Mouse (Mus musculus): Measurements from ENCODE around the gene Dhrs11. TPM values are rescaled to one million over a fixed set of nuclear protein-coding genes. Genes with fewer than 3 reads are reported as not detected.

Gene Dhrs11
- total RNA-seq, 2 experiments from 2014 or later = 35.4 to 39.2 TPM

DNA sequence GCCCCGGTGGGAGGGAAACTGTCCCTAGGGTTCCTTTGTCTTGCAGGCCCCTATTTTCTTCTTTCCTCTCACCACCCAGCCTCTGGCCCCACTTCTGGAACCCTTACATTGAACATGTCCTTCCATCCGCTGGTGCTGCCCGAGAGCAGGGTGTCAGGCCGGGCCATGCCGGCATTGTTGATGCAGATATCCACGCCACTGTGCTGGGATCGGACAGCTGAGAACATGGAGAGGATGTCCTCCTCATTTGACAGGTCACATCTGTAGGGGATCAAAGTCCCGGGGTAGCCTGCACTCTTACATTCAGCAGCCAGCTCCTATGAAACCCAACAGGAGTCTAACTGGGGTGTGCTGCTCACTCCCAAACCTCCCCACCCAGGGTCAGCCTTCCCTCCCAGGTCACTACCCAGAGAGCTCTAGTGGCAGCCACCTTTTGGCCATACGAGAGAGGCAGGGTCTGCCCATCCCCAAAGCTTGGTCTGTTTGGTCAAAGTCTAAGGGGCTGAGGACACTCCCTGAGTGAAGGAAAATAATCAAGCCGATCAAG, 3.5 kb downstream of the Dhrs11 start:
- DNase-seq (ENCODE audit: low spot score in 2 of 2) = no peak

DNA sequence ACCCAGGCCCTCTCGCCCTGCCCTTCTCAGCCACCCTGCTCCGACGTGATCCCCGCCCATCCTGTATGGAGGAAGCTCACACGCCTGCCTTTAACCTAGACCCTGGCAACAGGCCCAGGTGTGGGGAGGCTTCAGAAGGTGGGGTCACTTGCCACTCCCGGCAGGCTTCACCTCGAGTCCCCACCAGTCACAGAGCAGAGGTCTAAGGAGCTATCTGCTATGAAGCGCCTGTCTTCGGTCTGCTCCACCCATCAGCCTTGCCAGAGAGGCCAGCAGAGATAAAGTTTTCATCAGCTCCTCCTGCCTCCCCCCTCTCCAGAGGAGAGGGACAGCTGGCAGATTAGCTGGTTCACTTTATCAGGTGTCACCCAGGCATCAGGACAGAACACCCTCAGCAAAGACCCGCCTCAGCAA, 5.3 kb downstream of the Dhrs11 start:
- no peak for DNase-seq (ENCODE audit: low spot score in 2 of 2)

DNA sequence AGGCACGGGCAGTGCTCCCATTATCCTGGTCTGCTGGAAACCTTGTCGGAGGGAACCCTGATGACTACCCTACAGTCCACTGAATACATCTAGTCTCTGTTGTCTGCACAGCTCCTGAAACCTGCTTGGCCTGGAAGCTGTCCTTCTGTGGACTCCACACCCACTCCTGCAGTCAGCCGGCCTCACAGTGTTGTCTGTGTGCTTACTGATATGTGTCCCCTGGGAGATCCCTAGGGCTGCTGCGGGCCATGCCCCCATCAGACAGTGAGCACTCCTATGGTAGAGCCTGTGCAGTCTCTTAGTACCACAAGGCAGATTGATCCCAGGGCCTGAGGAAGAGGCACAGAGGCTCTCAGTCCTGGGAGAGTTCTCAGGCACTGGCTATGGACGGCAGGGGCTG, 6.3 kb downstream of the Dhrs11 start:
- no peak for DNase-seq (ENCODE audit: low spot score in 2 of 2)

DNA sequence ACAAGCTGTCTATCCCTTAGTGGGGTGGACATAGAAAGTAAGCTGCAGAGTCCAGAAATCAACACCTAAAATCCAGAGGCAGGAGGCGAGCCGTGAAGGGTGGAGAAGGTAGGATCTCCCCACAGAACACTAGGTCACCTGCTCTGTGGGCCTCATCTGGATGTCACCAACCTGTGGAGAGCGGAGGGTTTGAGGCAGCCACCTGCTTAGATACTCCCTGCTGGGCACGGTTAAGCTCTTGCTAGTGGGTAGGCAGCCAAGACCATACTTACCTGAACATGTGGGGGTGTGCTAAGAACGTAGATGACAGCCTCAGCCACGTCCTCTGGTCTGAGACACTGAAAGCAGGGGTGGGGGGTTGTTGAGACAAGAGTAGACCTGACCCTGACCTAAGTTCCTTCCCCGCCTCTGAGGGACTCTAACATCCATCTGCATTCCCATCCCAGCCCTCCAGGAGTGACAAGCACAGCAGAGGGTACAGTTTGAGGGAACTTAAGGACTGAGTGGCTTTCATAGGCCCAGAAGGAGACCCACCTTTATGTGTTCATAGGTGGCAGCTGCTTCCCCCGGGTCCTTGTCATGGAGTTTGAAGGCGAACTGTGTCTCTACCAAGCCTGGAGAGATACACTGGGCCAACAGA, 7.5 kb downstream of the Dhrs11 start:
- DNase-seq (ENCODE audit: low spot score in 2 of 2) = no peak

DNA sequence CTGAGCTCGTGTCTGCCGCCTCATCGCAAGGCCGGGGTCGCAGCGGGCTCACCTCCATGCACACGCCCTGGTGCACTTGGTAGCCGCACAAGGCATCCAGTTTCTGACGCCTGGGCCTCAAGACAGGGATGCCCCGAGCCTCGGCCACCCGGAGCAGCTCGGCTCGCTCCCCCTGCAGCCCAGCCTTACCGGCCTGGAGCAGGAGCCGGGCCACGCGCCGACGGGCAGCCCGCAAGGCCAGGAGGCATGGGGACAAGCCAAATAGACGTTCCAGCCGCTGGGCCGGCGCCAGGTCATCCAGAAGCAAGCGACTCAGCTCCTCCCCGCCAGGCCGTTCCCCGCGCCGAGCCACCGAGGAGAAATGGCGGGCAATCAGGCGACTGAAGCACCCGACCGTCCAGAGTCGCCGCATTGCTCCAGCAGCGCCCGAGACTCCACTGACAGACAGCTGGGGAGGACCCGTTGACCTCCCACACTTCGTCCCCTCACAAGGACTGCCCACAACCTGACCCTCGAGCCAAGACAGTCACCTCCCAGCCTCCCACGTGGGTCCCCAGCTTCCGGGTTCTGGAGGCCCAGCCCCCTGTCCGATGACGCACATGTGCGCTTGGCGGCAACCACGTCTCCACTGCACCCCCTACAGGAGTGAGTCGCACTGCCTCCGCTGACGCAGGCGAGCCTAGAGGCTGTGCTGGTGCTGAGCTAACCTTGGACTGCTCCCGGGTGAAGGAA, 9.7 kb downstream of the Dhrs11 start, which contains the start of gene Mrm1:
TSS of gene Mrm1 (minus strand) at position 555 of the 732 bp plus-strand sequence.
- DNase-seq (ENCODE audit: low spot score in 2 of 2) = peak; percentile 75 to 93

DNA sequence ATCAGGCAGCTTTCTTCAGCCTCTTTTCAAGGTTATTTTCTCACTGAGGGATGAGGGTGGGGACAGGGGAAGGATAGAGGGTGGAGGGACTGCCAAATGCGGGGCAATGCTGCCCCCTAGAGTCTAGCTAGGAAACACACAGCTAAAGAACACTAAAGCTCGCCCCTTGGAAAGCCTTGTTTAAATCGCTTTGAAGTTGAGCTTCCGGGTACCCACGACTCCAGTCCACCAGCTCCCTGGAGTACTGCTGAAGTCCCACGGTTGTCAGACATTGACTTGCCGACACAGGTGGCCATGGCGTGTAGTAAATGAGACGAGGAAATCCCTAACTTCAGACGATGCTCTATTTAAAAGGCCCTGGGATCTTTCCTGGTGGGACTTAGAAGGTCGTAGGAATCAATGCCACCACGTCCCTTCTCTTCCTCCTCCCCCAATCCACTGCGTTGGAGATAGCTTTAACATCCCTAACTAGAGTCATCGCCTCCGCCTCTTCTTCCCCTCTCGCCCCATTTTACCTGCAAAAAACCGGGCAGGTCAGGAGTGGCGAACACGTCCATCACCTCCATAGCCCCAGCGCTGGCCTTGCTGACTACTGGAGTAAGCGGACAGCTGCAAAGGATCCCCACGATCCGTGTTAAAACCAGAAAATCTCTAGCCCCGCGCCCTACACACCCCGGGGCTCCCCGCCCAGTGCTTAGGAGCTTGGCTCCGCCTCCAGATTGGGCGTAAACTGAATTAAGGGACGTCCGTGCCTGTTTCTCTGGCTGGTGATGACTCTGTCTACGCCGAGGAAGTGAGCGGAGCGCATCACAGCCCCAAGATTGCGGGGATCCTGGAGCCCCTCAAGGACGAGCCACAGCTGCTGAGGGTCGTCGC, 10.5 kb downstream of the Dhrs11 start:
- DNase-seq (ENCODE audit: low spot score in 2 of 2) = peak in 1 of 2 experiments; percentile 56

DNA sequence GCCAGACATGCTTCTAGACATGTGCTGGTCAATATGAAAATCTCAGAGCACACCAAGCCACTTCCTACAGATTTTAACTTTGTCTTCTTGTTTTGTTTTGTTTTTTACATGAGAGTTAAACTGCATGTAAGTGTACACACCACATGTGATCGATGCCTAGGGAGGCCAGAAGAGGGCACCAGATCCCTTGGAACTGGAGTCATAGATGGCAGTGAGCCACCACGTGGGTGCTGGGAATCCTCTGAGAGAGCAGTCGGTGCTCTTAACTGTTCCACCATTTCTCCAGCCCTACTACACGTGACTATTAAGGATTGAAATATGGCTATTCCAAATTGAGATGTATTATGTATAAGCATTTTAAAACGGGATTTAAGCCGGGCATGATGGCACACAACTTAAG, 11.4 kb downstream of the Dhrs11 start:
- no peak for DNase-seq (ENCODE audit: low spot score in 2 of 2)

DNA sequence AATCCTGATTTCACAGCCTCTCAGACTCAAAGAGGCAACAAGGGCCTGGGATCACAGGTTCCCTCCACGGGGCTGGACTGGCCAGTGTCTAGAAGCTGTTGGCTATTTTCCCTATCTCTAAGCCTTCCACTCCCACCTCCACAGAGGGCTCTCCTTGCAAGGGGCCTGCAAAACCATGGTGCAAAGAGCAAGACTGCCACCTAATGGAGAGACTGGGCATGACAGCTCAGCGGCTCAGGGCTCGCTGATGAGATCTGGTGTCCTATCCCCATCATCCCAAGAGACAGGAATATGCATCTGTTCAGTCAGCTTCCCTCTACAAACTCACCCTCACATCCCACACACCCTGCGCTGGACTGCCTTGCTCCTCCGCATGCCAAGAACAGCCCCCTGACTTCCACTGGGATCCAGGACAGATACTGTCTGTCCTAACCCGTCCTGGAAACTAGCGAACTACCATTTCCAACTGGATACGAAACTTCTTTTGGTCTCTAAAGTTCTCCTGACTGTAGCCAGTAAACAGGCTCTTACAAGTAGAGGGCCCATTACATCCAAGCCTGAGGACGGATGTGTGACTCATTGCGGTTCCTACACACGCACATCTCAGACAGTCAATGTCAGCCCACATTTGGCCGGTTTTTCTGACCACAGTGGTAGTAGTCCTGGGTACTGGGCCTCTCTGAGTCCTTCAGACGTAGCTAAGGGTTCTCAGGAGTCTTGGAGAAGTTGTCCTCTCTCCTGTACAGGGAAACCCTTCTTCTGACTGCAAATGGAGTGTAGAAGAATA, 14.9 kb downstream of the Dhrs11 start:
- DNase-seq (ENCODE audit: low spot score in 2 of 2) = peak; percentile 46 to 49

DNA sequence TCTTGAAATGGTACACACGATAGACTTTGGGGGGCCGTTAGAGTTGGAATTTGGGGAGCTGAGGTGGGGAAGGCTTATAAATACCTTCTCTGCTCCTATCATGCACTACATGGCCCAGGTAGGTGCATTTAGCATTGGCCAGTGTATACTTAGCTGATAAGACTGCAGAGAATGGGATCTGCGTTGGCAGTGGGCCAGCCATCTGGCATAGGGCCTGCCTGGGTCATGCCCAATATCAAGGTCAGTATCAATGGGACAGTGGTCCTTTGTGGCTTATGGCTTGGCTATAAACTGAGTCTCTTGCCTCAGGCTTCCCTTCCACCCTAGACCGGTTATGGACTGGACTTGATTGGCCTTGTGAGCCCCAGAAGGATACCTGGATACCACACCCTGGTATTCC, 24.4 kb downstream of the Dhrs11 start:
- no peak for DNase-seq (ENCODE audit: low spot score in 2 of 2)

DNA sequence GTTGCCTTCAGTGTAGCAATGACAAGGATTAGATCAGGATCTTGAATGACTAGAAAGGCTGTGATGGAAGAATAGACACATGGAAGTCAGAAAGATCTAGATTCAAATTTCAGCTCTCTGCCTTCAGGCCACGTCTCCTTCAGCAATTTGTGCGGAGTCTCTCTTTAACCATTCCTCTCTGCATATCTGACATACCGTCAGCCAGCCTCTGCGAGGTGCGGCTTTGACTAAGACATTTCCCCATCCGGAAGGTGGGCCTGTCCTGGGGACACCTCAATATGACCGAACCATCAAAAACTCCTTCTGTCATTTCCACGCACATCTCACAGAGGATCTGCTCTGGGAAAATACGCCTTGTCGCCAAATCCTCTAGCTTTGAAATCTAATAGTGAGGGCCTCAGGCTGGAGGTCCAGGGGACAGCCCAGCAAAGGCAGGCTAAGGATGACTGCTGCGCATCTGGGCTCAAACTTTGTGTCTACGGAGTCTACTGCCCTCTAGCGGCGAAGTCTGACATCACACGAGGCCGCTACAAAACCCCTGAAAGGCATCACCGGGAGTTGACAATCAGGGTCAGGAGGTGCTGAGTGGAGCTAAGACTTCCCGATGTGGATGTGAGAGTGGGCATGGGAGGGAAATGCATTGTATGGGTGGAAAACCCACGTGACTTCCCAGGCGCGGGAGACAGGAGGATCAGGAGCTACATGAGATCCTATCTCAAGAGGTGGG, 31.0 kb downstream of the Dhrs11 start:
- DNase-seq (ENCODE audit: low spot score in 2 of 2) = peak; percentile 36 to 48

DNA sequence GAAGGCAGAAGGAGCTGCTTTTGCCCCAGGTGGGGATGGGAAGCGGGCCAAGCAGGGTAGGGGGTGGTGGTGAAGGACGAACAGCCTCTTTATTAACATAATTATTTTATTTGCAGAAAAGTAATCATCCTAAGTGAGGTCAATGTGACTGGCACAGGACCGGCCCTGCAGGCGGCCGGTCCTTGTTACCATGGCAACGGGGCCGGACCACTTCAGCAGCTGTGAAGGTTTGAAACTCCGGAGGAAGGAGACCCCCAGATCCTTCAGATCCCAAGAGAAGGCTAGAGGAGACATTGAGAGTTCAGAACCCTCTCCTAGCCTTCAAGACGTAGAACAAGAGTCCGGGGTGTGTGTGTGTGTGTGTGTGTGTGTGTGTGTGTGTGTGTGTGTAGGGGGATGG, 31.8 kb downstream of the Dhrs11 start:
- DNase-seq (ENCODE audit: low spot score in 2 of 2) = no peak

DNA sequence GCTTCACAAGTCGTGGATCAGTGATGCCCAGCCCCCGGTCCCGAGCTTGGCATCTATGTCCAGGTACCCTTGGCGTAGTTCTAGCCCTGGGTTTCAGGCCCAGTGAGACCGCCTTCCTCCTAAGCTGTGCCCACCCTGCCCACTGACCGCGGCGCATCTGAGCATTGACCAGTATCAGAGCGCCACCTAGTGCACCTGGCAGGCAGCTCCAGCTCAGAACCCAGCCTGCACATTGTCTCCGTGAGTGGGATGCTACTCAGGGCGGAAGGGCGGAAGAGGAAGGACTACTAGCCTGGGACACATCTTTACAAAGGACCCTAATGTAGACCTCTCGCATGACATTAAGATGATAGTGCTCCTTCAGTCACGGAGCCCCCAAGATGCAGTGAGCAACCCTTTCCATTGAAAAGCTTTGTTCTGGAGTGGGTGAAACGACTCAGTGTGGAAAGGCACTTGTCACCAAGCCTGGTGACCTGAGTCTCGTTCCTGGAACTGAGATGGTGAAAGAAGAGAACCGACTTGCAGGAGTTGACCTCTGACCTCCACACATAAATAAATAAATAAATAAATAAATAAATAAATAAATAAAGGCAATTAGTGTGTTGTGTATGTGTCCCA, 34.2 kb downstream of the Dhrs11 start:
- peak in 1 of 2 experiments; percentile 35 for DNase-seq (ENCODE audit: low spot score in 2 of 2)

DNA sequence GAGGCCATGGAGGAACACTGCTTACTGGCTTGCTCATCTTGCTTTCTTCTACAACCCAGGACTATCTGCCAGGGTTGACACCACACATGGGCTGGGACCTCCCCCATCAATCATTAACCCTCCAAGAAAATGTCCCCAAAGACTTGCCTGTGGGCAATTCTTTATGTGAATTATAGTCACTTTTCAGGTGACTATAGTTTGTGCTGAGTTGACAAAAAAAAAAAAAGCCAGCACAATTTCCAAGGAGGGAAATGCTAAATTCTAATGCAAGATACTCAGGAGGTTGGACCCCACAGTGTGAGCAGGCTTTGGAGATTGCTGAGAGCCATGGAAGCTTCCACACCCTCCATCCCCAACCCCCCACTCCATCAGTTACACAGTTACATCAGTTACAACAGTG, 35.2 kb downstream of the Dhrs11 start:
- DNase-seq (ENCODE audit: low spot score in 2 of 2) = no peak

DNA sequence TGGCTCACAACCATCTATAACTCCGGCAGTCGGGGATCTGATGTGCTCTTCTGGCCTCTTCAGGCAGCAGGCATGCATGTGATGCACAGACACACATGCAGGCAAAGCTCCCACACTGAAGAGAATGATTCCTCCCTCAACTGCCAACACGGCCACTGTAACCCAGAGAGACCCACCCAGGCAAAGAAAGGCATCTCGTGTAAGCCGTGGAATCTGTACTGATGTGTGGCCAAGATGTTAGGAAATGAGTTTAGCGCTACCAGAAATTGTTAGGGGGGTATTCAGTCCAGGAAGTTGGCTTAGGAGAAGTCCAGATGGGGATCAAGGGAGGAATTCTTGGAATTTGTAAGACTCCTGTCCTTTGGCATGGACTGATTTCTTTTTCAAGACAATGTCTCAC, 38.4 kb downstream of the Dhrs11 start:
- no peak for DNase-seq (ENCODE audit: low spot score in 2 of 2)

DNA sequence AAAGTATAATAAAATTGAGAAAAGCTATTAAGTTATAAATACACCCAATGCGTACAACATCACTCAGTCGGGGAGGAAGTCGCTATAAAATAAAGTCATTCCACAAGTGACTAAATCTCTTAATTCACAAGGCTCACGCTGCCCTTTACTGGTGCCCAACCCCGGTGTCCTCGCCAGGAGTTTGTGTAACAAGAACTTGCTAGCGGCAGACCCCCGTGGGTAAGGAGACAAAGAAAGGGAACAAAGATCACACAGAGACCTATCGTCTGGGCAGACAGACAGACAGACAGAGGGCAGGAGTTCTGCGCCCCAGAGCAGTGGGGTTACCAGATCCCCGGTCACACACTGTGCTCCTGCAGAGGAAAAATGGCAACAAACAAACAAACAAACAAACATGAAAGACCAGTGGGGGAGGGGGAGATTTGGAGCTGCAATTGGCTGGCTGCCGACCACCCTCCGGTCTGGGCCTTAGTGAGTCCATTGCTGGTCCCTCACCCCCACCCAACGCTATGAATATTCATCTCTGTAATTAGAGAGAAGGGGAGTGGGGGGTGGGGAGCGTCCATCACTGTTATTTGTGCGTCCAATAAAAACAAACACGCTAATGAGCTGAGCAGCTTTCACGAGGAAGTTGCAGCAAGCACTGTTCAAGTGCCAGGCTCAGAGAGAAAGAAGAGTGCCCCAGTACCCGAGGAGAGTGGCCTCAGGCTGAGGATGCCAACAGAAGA, 48.5 kb downstream of the Dhrs11 start:
- no peak for DNase-seq (ENCODE audit: low spot score in 2 of 2)

DNA sequence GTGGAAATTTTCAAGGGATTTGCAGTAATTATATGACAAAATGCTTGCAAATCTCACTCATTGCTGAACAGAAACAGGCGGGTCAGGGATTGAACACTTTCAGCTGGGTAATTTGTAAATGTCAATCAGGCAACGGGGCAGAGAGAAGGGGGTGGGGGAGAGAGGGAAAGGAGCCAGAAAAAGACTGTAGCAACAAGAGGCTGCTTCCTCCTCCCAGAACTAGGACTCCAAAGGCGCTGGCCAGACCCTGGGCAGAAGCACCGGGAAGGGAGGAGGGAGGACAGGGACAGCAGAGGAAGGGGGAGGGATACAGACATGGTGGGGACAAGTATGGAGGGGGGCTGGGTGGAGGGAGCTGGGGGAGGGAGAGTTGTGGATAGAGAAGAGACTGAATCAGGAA, 53.2 kb downstream of the Dhrs11 start:
- no peak for DNase-seq (ENCODE audit: low spot score in 2 of 2)

DNA sequence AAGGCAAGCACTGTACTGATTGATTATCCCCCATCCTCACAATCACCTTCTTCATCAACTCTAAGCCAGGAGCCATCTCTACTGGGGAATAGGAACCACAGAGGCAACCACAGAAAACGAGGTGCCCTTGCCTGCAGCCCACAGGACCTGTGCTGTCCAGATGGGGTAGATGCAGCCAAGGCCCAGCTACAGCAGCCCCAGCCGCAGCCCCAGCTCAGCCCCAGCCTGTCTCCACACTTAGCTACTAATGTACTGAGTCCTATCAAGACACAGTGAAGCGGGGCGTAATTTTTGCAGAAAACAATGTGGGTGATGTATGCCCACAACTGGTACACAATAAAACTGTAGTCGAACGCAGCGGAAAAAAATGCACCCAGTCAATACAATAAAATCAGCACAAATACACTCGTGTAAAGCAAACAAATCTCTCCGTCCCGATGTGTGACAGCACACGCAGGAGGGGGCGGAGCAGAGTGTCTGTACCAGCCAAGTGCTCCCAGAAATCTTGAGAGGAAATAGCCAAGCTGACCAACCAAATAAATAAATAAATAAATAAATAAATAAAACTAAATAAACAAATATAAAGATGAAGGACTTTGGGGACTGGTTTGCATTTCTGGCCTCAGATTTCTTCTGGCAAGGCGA, 53.8 kb downstream of the Dhrs11 start:
- DNase-seq (ENCODE audit: low spot score in 2 of 2) = no peak
